Mouse (Mus musculus) kidney, adult 8-10 months (tissue): ENCODE measurements around the gene Gm11232.

Experiments
- DNase-seq, 2 experiments: peaks; one replicate each; pipeline ENCODE4 v3.0.0; 2022

Gene Gm11232

GRCm38 (mm10) chr4:71757865-71758264 is at the start of gene Gm11232:
Gene Gm11232, minus strand, starts transcription at chr4:71757965.
- no peak for DNase-seq

GRCm38 (mm10) chr4:71805977-71806534 is 48.3 kb upstream of the Gm11232 start:
- DNase-seq: peak; percentile 1 to 4

- DNase-seq: no peak
Observed at GRCm38 (mm10) chr4:71765529-71765928, 7.8 kb upstream of the Gm11232 start.

GRCm38 (mm10) chr4:71765071-71765470 is 7.3 kb upstream of the Gm11232 start:
- no peak for DNase-seq

- peak; percentile 13 to 24 for DNase-seq
Observed at GRCm38 (mm10) chr4:71756441-71757221, 1.1 kb downstream of the Gm11232 start.

GRCm38 (mm10) chr4:71745741-71746140 is 12.0 kb downstream of the Gm11232 start:
- DNase-seq: no peak

GRCm38 (mm10) chr4:71736529-71736928 is 21.2 kb downstream of the Gm11232 start:
- DNase-seq: no peak

- no peak for DNase-seq
Observed at GRCm38 (mm10) chr4:71735261-71735660, 22.5 kb downstream of the Gm11232 start.

GRCm38 (mm10) chr4:71729401-71729800 is 28.4 kb downstream of the Gm11232 start:
- DNase-seq: no peak

GRCm38 (mm10) chr4:71727611-71728010 is 30.2 kb downstream of the Gm11232 start:
- no peak for DNase-seq

GRCm38 (mm10) chr4:71727056-71727455 is 30.7 kb downstream of the Gm11232 start:
- no peak for DNase-seq

GRCm38 (mm10) chr4:71725889-71726288 is 31.9 kb downstream of the Gm11232 start:
- DNase-seq: no peak
